Mouse (Mus musculus) c-Kit-positive CD71-positive TER-119-negative erythroid progenitor cells, embryonic 14.5 days (primary cell): Measurements from ENCODE around the gene Ttf2.

Experiments
- DNase-seq: peaks from one replicate; pipeline ENCODE4 v3.0.0-alpha.2; 2013; ENCODE audit warnings: low read depth

Gene Ttf2

GRCm38 (mm10) chr3:100911498-100912213 lies 57.8 kb downstream of the Ttf2 start:
- DNase-seq = no peak

DNA sequence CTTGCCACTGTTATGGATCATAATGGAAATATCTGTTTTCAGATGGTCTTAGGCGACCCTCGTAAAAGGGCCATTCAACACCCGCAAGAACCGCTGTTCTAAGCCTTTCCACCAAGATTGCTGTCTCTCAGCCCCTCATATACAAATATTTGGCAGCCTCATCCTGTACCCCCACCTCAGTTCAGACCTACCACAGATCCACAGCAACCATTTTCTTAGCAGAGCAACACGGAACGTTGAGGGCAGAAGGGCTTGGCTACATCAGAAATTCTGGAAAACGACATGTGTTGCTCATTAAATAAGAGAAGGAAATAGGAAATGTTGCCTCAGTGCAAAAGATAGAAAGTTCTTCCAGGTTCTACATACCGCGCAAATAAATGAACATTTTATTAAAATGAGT lies 58.4 kb downstream of the Ttf2 start:
- DNase-seq = no peak

- DNase-seq = no peak
Measured at GRCm38 (mm10) chr3:100910621-100911020, 58.8 kb downstream of the Ttf2 start.

GRCm38 (mm10) chr3:100908594-100908993 lies 60.9 kb downstream of the Ttf2 start:
- no peak for DNase-seq

GRCm38 (mm10) chr3:100906916-100907315 lies 62.5 kb downstream of the Ttf2 start:
- no peak for DNase-seq

DNA sequence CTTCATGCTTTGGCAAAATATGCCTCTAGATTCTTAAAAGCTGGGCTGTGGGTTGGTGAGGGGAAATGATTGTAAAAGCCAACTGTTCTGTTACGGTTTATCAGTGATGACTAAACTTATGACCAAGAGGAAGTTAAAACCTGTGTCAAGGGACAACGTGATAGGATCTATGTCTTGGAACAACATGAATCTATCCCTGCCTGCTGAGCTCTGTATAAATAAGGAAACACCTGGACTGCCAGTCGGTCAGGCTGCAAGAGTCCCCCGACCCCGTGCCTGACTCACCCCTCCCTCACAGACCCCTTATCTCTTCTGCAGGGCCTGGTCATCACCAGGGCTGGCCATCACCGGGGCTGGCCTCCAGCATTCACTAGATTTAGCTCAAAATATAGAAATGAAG lies 63.3 kb downstream of the Ttf2 start:
- no peak for DNase-seq

GRCm38 (mm10) chr3:100895500-100895899 lies 74.0 kb downstream of the Ttf2 start:
- no peak for DNase-seq

DNA sequence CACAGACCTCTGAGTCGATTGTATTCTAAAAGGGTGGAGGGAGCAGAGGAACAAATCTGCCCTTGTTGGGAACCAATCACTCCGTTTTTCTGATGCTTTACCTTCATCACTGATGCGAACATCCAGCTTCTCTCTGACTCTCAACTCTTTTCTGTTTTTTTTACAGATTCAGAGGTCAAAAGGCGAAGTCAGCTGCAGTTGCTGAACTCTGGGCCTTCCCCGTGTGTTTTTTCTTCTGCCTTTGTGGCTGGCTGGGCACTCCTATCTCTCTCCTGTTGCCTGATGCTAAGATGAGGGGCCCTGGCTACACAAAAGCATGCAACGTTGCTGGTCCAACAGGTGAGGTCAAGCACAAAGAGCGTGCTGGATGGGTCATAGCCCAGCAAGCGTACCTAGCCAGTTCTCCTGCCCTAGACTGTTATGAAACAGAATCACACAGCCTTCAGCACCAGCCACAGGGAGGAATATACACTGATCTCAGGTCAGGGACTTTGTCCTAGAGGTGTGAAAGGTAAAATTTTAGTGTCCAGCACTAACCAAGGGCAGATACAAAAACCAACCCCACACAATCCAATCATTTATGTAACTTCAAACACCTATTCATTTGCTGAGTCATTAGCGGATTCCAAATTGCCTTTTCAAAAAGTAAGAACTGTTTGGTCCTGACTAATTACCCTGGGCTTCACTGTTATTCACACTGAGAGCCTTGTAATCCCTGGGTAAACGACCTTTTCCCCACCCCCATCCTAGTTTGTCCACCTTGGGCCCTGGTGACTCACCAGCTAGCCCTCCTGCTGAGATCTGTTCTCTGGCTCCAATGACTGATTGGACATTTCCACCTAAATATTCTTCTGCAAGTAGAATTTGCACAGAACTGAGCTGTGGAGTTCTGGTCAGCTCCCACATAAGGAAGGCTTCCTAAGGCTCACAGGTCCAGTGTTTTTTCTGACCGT lies 76.8 kb downstream of the Ttf2 start:
- no peak for DNase-seq

GRCm38 (mm10) chr3:100890406-100890805 lies 79.1 kb downstream of the Ttf2 start:
- DNase-seq = no peak

DNA sequence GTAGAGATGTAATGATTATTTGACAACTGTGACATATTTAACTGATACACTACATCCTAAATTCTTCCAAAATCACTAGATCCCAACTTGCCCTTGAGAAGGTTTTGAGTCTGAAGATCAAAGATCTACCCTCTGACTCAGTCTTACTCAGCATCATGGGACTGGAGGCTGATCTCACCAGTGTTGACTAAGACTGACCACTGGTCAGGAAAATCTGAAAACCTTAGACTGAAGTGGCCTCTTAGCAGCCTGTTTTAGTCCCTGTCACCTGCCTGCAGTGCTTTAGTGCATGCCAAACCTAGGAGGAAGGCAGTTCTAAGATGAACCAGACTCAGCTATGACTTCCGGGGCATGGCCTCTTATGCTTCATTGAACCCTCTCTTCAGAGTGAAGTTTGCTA lies 80.2 kb downstream of the Ttf2 start:
- no peak for DNase-seq
